Mouse (Mus musculus) lung, embryonic 14.5 days (tissue): ENCODE results near the gene Tmem98. TPM values are rescaled to one million over a fixed set of nuclear protein-coding genes. Genes with fewer than 3 reads are reported as not detected.

Experiments used
- ATAC-seq: fragments of 200-750 bp; cut with Nextera tagmentation; 2 replicates; pipeline ENCODE4 v1.8.0; 2017; ENCODE audit warnings: mild to moderate bottlenecking, moderate TSS enrichment, moderate library complexity; ENCODE audit not compliant: insufficient read depth
- DNase-seq: peaks from one replicate; pipeline ENCODE4 v3.0.0-alpha.2; 2015
- H3K27ac ChIP-seq: fragments of 300-500 bp; sonication (generic); 2 replicates; pipeline ENCODE4 v1.5.1; 2014; ENCODE audit warnings: low read depth, mild to moderate bottlenecking, moderate library complexity
- H3K27me3 ChIP-seq: fragments of 300-500 bp; sonication (generic); 2 replicates; pipeline ENCODE4 v1.6.1; 2014; ENCODE audit warnings: low read length, control low read depth; ENCODE audit not compliant: insufficient read depth
- H3K36me3 ChIP-seq: fragments of 300-500 bp; sonication (generic); 2 replicates; pipeline ENCODE4 v1.6.1; 2014; ENCODE audit warnings: control low read depth; ENCODE audit not compliant: insufficient read depth
- H3K4me1 ChIP-seq: fragments of 300-500 bp; sonication (generic); 2 replicates; pipeline ENCODE4 v1.6.1; 2014; ENCODE audit warnings: antibody characterized with exemption, control low read depth; ENCODE audit not compliant: insufficient read depth
- H3K4me2 ChIP-seq: fragments of 300-500 bp; sonication (generic); 2 replicates; pipeline ENCODE4 v1.6.1; 2014; ENCODE audit warnings: mild to moderate bottlenecking
- H3K4me3 ChIP-seq: fragments of 300-500 bp; sonication (generic); 2 replicates; pipeline ENCODE4 v1.5.1; 2014; ENCODE audit warnings: low read depth, low read length
- H3K9ac ChIP-seq: fragments of 300-500 bp; sonication (generic); 2 replicates; pipeline ENCODE4 v1.6.1; 2014
- H3K9me3 ChIP-seq: fragments of 300-500 bp; sonication (generic); 2 replicates; pipeline ENCODE4 v1.6.1; 2016; ENCODE audit warnings: low read depth, low read length, control low read depth
- CTCF ChIP-seq: IDR thresholded peaks from 2 replicates; pipeline ENCODE4 v1.5.1; 2016; ENCODE audit warnings: antibody characterized with exemption, low read depth
- WGBS: fragments of 180-500 bp; shearing (Covaris S2); extraction: QIAGEN DNeasy Blood & Tissue Kit; methylation state at CpG from one replicate; pipeline ENCODE4 v1.1.7; 2014; 5-methylcytosine and 5-hydroxymethylcytosine counted together
- polyA plus RNA-seq: library from polyadenylated mRNA; unstranded; fragments of >200 nt; fragmentation: Nextera tagmentation; extraction: Ambion mirVana; gene quantifications from 2 replicates; pipeline ENCODE4 v1.2.1, GENCODE M21; 2014

The Tmem98 gene
- polyA plus RNA-seq, 1 experiment from 2014 or later, result 132 TPM

GRCm38 (mm10) chr11:80779527-80780344, 30.2 kb upstream of the Tmem98 start, which contains the start of gene Myo1d:
TSS of gene Myo1d (minus strand) at chr11:80780025.
- Histone ChIP-seq H3K36me3 (no peaks in the 10 kb centered on the region), H3K9ac (peak within 1 kb of the TSS; percentile 64), H3K4me3 (peak within 1 kb of the TSS; percentile 72), H3K4me2 (peak within 1 kb of the TSS; percentile 91), H3K4me1 (no peaks in the 10 kb centered on the region; the same call in 1 of the 2 replicates), H3K27me3 (no peaks in the 10 kb centered on the region), H3K9me3 (no peaks in the 10 kb centered on the region), H3K27ac (peak within 1 kb of the TSS; percentile 87)
- peak; percentile 80 for TF ChIP-seq CTCF
- ATAC-seq, result peak; percentile 94
- peak; percentile 92 for DNase-seq
- under 1% methylated on average over 65 of the region's 87 CpGs for WGBS

DNA sequence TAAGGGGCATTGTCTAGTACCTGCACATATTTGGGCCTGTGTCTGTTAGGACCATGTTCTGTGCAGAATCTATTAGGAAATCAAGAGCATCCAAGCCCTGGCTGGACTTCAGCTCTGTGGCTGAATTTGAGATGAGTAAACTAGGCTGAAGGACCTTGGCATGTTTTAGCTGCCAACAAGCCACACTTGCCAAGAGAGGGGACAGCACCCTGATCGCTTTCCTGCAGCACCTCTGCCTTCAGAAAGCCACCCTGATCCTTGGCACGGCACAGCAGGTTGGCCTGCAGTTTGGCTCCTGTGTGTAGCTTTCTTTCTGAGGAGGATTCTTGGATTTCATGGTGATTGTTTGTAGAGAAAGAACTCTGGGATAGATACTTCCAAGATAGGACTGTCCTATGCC, 28.4 kb upstream of the Tmem98 start:
- Histone ChIP-seq H3K4me2 (no peak overlapping the region), H3K36me3 (no peaks in the 10 kb centered on the region), H3K27me3 (no peaks in the 10 kb centered on the region), H3K9ac (no peak overlapping the region), H3K4me1 (no peaks in the 10 kb centered on the region; the same call in 1 of the 2 replicates), H3K27ac (no peak overlapping the region), H3K4me3 (no peak overlapping the region), H3K9me3 (no peaks in the 10 kb centered on the region)
- TF ChIP-seq CTCF, result no peak
- DNase-seq (no peak), ATAC-seq (no peak)
- 77% methylated on average over 2 of the region's 2 CpGs for WGBS

DNA sequence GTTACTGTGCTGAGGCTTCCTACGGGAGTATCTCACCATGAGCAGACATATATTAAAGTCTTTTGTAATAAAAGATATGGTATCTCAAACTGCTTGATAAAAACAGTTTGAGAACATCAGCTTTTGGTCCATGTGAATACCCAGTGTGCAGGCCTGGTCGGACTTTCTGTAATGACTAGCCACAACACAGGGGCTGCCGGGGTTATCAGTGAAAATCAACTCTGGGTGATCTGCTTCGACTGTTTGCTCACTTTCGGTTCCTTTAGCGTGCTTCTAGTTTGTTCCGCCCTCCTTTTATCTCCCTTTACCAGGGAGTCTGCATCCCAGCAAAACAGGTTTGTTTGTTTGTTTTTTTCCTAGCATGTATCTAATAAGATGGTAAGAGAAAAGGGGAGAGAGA, 26.5 kb upstream of the Tmem98 start:
- Histone ChIP-seq H3K9ac (no peak overlapping the region), H3K4me2 (no peak overlapping the region), H3K4me3 (no peak overlapping the region), H3K9me3 (no peaks in the 10 kb centered on the region), H3K4me1 (no peaks in the 10 kb centered on the region; the same call in 1 of the 2 replicates), H3K27me3 (no peaks in the 10 kb centered on the region), H3K36me3 (no peaks in the 10 kb centered on the region), H3K27ac (no peak overlapping the region)
- no peak for TF ChIP-seq CTCF
- ATAC-seq (no peak), DNase-seq (no peak)
- WGBS, result 40% methylated on average over 7 of the region's 7 CpGs

GRCm38 (mm10) chr11:80784294-80784743, 25.7 kb upstream of the Tmem98 start:
- no peak for TF ChIP-seq CTCF
- DNase-seq (peak; percentile 61), ATAC-seq (peak; percentile 48)
- WGBS, result 17% methylated on average over 3 of the region's 3 CpGs
- Histone ChIP-seq H3K4me1 (no peaks in the 10 kb centered on the region; the same call in 1 of the 2 replicates), H3K4me2 (no peak overlapping the region; the same call in 1 of the 2 replicates), H3K9me3 (no peaks in the 10 kb centered on the region), H3K9ac (no peak overlapping the region), H3K27ac (peak overlapping the region; percentile 73), H3K27me3 (no peaks in the 10 kb centered on the region), H3K36me3 (no peaks in the 10 kb centered on the region), H3K4me3 (no peak overlapping the region)

- no peak overlapping the region for H3K4me3 ChIP-seq
- H3K9ac ChIP-seq, result no peak overlapping the region
- H3K27ac ChIP-seq, result no peak overlapping the region
- H3K36me3 ChIP-seq, result no peaks in the 10 kb centered on the region
- DNase-seq (no peak), ATAC-seq (no peak)
- H3K9me3 ChIP-seq, result no peaks in the 10 kb centered on the region
- no peaks in the 10 kb centered on the region for H3K4me1 ChIP-seq
- WGBS, result 80% methylated on average over 5 of the region's 5 CpGs
- H3K27me3 ChIP-seq, result no peaks in the 10 kb centered on the region
- no peak overlapping the region for H3K4me2 ChIP-seq
- TF ChIP-seq CTCF, result peak; percentile 7; the same call in 1 of the 2 replicates
These were observed 24.3 kb upstream of the Tmem98 start for GRCm38 (mm10) chr11:80785672-80786071.

DNA sequence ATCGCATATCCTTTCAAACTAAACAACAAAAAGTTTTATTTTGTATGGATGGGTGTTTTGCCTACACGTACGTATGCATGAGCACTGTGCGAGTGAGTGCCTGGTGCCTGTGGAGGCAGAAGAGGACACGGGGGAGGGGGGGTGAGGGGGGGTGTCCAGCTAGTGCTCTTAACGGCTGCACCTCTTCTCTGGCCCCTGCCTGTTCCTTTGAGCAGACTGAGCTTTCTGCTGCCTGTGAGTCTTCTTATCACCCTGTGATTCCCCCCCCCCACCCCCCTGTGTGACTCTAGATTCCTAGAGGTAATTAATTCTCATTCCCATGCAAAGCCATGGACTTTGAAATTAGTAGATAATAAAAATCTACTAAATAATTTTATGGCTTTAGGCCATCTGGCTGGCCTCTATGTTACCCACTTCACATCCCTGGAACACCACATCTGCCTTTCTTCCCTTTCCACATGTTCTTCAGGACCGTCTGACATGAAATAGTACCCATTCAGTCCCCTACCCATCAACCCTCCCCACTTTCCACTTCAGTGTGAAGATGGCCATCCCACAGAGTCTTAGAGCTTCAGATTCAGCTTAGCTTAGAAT, 20.2 kb upstream of the Tmem98 start:
- 47% methylated on average over 7 of the region's 7 CpGs for WGBS
- H3K4me3 ChIP-seq, result no peak overlapping the region
- H3K4me1 ChIP-seq, result no peaks in the 10 kb centered on the region
- no peak overlapping the region for H3K27ac ChIP-seq
- no peaks in the 10 kb centered on the region for H3K36me3 ChIP-seq
- TF ChIP-seq CTCF, result no peak
- no peak overlapping the region for H3K4me2 ChIP-seq
- H3K9me3 ChIP-seq, result no peaks in the 10 kb centered on the region
- no peak; the same call in 1 of the 2 replicates for ATAC-seq
- no peak overlapping the region for H3K9ac ChIP-seq
- DNase-seq, result no peak
- H3K27me3 ChIP-seq, result no peaks in the 10 kb centered on the region

DNA sequence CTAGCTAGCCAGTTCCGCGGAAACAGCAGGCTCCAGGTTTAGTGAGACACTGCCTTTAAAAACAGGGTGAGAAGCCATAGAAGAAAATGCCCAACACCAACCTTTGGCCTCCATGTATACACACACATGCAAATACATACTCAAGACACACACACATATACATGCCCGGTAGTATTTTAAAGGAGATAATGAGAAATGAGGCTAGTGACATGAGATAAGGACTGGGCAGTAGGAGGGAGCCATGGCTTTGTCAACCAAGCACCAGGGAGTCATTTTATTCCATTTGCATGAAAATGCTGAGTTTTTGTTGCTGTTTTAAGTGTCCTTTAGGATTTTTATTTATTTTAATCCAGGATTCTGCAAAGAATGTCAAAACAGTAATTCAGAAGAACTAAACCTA, 19.6 kb upstream of the Tmem98 start:
- no peaks in the 10 kb centered on the region for H3K36me3 ChIP-seq
- H3K27ac ChIP-seq, result no peak overlapping the region
- H3K4me2 ChIP-seq, result no peak overlapping the region
- no peaks in the 10 kb centered on the region for H3K27me3 ChIP-seq
- no peak for TF ChIP-seq CTCF
- no peak for ATAC-seq
- no peaks in the 10 kb centered on the region for H3K4me1 ChIP-seq
- H3K9ac ChIP-seq, result no peak overlapping the region
- no peak overlapping the region for H3K4me3 ChIP-seq
- no peak for DNase-seq
- WGBS, result 55% methylated on average over 3 of the region's 3 CpGs
- H3K9me3 ChIP-seq, result no peaks in the 10 kb centered on the region
